Mouse (Mus musculus) liver, embryonic 11.5 days (tissue): ENCODE measurements around the gene Gm12184. TPM values are rescaled to one million over a fixed set of nuclear protein-coding genes. Genes with fewer than 3 reads are reported as not detected.
A peak's percentile ranks its signal among the peaks of the same experiment; 100 is the strongest.

Source experiments
- ATAC-seq: fragments of 200-750 bp; cut with Nextera tagmentation; replicated peaks from 2 replicates; pipeline ENCODE4 v1.8.0; 2017; ENCODE audit warnings: moderate number of reproducible peaks, mild to moderate bottlenecking, moderate TSS enrichment, moderate library complexity; ENCODE audit not compliant: low FRiP score
- DNase-seq: peaks from one replicate; pipeline ENCODE4 v3.0.0-alpha.2; 2017; ENCODE audit warnings: low spot score
- H3K27ac ChIP-seq: fragments of 300-500 bp; sonication (generic); 2 replicates; pipeline ENCODE4 v1.5.1; 2014; ENCODE audit warnings: mild to moderate bottlenecking, low read depth, low read length, control low read depth
- H3K27me3 ChIP-seq: fragments of 300-500 bp; sonication (generic); replicated peaks from 2 replicates; pipeline ENCODE4 v1.6.1; 2014; ENCODE audit warnings: low read length, mixed read lengths; ENCODE audit not compliant: control insufficient read depth, insufficient read depth
- H3K36me3 ChIP-seq: fragments of 300-500 bp; sonication (generic); 2 replicates; pipeline ENCODE4 v1.6.1; 2014; ENCODE audit warnings: mild to moderate bottlenecking, low read length, moderate library complexity, mixed read lengths; ENCODE audit not compliant: control insufficient read depth, insufficient read depth
- H3K4me1 ChIP-seq: fragments of 300-500 bp; sonication (generic); replicated peaks from 2 replicates; pipeline ENCODE4 v1.6.1; 2014; ENCODE audit warnings: low read length, mixed read lengths; ENCODE audit not compliant: control insufficient read depth, insufficient read depth
- H3K4me2 ChIP-seq: fragments of 300-500 bp; sonication (generic); 2 replicates; pipeline ENCODE4 v1.6.1; 2014; ENCODE audit warnings: mild to moderate bottlenecking, control low read depth, moderate library complexity
- H3K4me3 ChIP-seq: fragments of 300-500 bp; sonication (generic); 2 replicates; pipeline ENCODE4 v1.5.1; 2014; ENCODE audit warnings: low read depth, low read length, control low read depth
- H3K9ac ChIP-seq: fragments of 300-500 bp; sonication (generic); 2 replicates; pipeline ENCODE4 v1.6.1; 2014; ENCODE audit warnings: low read depth, low read length, control low read depth
- H3K9me3 ChIP-seq: fragments of 300-500 bp; sonication (generic); 2 replicates; pipeline ENCODE4 v1.6.1; 2016; ENCODE audit warnings: low read length, inconsistent platforms, mixed read lengths; ENCODE audit not compliant: control insufficient read depth
- WGBS: fragments of 180-500 bp; shearing (Covaris S2); extraction: QIAGEN DNeasy Blood & Tissue Kit; methylation state at CpG from one replicate; pipeline ENCODE4 v1.1.7; 2014; 5-methylcytosine and 5-hydroxymethylcytosine counted together
- polyA plus RNA-seq: library from polyadenylated mRNA; unstranded; fragments of >200 nt; fragmentation: Nextera tagmentation; extraction: Ambion mirVana; gene quantifications from 2 replicates; pipeline ENCODE4 v1.2.1, GENCODE M21; 2014

The Gm12184 gene
- polyA plus RNA-seq, 1 experiment from 2014 or later = 7.6 TPM

DNA sequence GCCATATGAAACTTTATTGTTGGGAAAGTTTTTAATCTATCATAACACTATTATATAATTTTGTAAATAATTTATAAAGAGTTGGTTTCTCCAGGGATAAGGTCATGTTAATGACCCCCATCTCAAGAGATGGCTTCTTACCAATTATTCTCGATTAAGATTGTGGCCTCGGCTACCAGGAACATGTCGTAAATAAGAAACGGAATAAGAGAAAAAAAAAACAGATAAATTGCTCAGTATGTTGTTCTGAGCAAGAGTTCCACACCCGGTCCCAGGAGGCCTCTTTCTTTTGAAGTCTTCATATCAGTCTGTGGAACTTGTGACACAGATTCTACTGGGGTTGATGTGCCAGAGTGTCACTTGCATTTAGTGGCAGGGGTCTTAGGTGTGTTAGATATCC, 14.8 kb upstream of the Gm12184 start:
- no peak overlapping the region for H3K9ac ChIP-seq
- peaks cover 11% of the 10 kb centered on the region for H3K4me1 ChIP-seq
- no peak overlapping the region for H3K4me3 ChIP-seq
- H3K4me2 ChIP-seq = no peak overlapping the region
- no peak for DNase-seq
- peaks cover 4% of the 10 kb centered on the region; the same call in 1 of the 2 replicates for H3K27me3 ChIP-seq
- H3K9me3 ChIP-seq = no peaks in the 10 kb centered on the region
- H3K27ac ChIP-seq = no peak overlapping the region
- no peaks in the 10 kb centered on the region for H3K36me3 ChIP-seq
- ATAC-seq = no peak
- WGBS = 76% methylated on average over 5 of the region's 5 CpGs

DNA sequence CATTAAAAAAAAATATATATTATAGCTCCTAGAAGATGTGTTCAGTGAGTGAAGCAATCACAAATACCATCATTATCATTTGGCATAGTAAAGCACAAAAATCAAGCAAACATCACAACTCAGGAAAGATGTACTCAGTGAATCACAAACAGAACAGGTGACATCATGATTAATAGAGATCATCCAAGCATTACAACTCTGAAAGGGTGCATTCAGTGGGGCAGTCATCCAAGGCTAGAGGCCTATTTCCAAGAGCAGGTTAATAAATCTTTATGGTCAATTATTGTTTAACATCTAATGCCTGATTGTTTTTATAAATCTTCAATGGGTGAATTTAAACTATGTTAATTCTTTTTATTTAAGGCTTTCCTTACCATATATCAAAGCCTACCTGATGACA, 14.3 kb upstream of the Gm12184 start:
- no peaks in the 10 kb centered on the region for H3K9me3 ChIP-seq
- no peaks in the 10 kb centered on the region for H3K36me3 ChIP-seq
- H3K9ac ChIP-seq = no peak overlapping the region
- DNase-seq (no peak), ATAC-seq (no peak)
- no peak overlapping the region for H3K4me2 ChIP-seq
- H3K27ac ChIP-seq = no peak overlapping the region
- H3K27me3 ChIP-seq = peaks cover 6% of the 10 kb centered on the region; the same call in 1 of the 2 replicates
- no peak overlapping the region for H3K4me3 ChIP-seq
- H3K4me1 ChIP-seq = peaks cover 11% of the 10 kb centered on the region

DNA sequence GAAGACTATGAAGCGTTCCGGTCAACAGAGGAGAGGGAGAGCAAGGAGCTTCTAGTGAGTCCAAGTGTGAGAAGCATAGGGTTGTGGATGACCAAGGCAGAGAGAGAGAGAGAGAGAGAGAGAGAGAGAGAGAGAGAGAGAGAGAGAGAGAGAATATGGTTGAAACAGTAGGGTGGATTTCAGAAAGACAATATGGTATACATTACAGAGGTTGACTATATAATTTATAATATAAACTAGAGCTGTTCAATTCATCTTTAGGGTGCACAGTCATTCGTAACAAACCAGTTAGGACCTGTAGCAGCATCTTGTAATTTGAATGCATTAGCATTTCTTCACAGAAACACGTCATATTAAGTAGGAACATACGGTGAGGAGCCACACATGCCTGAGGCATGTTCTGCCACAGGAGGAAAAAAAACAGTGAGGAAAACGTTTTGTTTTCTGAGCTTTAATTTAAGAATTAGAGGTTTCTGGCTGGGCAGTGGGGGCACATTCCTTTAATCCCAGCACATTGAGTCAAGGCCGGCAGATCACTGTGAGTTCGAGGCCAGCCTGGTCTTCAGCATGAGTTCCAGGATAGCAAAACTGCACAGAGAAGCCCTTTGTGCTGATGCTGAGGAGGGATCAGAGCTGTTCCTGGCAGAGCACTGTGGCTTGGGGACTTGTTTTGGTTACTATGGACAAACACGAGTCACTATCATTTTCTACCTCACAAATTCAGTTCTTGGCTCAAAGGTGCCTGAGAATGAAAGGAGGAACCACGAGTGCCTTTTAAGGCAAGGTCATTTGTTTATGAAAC, 12.6 kb upstream of the Gm12184 start:
- Histone ChIP-seq H3K27me3 (peaks cover 6% of the 10 kb centered on the region; the same call in 1 of the 2 replicates), H3K27ac (no peak overlapping the region), H3K36me3 (no peaks in the 10 kb centered on the region), H3K4me3 (no peak overlapping the region), H3K9ac (no peak overlapping the region), H3K4me1 (peaks cover 11% of the 10 kb centered on the region), H3K9me3 (no peaks in the 10 kb centered on the region), H3K4me2 (peak overlapping the region; percentile 99)
- DNase-seq (no peak), ATAC-seq (no peak)
- 70% methylated on average over 10 of the region's 10 CpGs for WGBS

DNA sequence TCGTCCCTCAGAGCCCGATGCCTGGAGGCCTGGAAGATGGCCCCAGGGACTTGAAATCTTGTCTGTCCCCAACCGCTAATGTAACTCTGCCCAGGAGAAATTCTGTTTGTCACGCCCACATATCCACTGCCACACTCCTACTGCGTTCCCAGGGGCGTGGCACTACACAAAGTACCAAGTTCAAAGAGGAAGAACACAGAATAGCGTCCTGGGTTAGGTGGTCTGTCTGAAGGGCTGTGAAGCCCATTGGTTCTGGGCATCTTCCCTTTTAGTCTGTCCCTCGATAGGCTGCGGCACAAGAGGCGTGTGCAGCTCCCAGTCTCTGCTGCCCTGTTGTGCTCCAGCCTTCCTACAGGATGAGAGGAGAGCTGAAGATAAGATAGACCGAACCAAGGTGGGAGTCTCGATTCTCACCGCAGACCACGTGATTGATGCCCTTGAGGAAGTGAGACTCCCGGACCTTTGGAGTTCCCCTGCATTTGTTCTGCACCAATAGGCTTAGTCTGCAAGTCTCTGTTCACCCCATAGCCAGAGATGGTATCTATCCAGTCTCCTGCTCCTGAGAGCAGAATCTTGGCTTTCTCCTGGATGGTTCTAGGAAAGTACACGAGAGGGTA, 11.8 kb upstream of the Gm12184 start:
- Histone ChIP-seq H3K4me3 (peak overlapping the region; percentile 85), H3K27me3 (peaks cover 6% of the 10 kb centered on the region; the same call in 1 of the 2 replicates), H3K4me1 (peaks cover 11% of the 10 kb centered on the region), H3K9me3 (no peaks in the 10 kb centered on the region), H3K36me3 (no peaks in the 10 kb centered on the region), H3K4me2 (peak overlapping the region; percentile 99), H3K9ac (peak overlapping the region; percentile 68), H3K27ac (no peak overlapping the region)
- 1% methylated on average over 16 of the region's 16 CpGs for WGBS
- DNase-seq (peak; percentile 54), ATAC-seq (peak; percentile 16; the same call in 1 of the 2 replicates)

DNA sequence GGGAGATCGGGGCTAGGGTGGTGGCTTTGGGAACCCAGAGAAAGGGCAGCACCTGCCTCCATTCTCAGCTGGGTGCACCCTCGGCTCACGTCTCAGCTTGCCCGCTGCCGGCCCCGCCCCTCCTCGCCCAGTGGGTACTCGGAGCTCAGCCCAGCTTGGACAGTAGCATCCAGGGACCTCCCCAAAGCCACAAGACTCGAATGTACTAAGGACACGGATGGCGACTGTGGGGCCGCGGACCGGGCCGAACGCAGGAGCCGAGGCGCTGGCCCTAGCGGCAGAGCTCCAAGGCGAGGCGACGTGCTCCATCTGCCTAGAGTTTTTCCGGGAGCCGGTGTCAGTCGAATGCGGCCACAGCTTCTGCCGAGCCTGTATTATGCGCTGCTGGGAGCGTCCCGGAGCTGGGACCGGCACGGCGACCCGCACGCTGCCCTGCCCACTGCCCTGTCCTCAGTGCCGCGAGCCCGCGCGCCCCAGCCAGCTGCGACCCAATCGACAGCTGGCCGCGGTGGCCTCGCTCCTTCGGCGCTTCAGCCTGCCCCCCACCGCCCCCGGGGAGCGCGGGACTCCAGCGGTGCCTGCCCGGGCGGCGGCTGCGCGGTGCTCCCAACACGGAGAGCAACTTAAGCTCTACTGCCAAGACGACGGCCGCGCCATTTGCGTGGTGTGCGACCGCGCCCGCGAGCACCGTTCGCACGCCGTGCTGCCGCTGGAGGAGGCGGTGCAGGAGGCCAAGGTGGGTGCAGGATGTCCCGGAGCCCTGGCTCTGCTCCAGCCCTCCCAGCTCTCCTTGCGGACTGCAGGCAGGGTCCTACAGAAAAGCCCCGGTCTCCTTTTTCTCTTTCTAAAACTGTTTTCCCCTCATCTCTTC, 11.1 kb upstream of the Gm12184 start:
- ATAC-seq (0 out of 2 replicates have a peak, but pooled peaks have one; percentile 2), DNase-seq (peak; percentile 69)
- under 1% methylated on average over 75 of the region's 77 CpGs for WGBS
- H3K4me1 ChIP-seq = peaks cover 11% of the 10 kb centered on the region
- H3K9ac ChIP-seq = peak overlapping the region; percentile 68
- peak overlapping the region; percentile 85 for H3K4me3 ChIP-seq
- H3K27me3 ChIP-seq = peaks cover 6% of the 10 kb centered on the region; the same call in 1 of the 2 replicates
- H3K36me3 ChIP-seq = no peaks in the 10 kb centered on the region
- no peak overlapping the region for H3K27ac ChIP-seq
- H3K4me2 ChIP-seq = peak overlapping the region; percentile 99
- H3K9me3 ChIP-seq = no peaks in the 10 kb centered on the region

DNA sequence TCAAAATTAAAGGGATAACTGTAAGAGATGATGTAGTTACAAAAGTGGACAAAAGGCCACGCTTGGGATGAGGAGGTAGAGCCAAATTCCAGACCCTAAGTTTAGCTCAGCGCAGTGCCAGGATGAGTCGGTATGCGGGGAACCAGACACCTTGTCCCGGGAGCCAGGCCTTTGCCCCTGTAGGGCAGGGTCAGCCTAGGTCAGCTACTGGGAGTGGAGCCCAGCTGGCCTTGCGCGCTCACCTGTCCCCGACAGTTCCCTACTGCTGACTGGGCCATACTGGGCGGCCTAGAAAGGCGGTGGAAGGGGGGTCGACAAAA, 10.5 kb upstream of the Gm12184 start:
- Histone ChIP-seq H3K27me3 (peaks cover 6% of the 10 kb centered on the region; the same call in 1 of the 2 replicates), H3K4me2 (peak overlapping the region; percentile 99), H3K27ac (no peak overlapping the region), H3K9ac (no peak overlapping the region), H3K9me3 (no peaks in the 10 kb centered on the region), H3K36me3 (no peaks in the 10 kb centered on the region), H3K4me3 (peak overlapping the region; percentile 85), H3K4me1 (peaks cover 11% of the 10 kb centered on the region)
- DNase-seq (no peak), ATAC-seq (no peak)
- WGBS = 14% methylated on average over 11 of the region's 11 CpGs

DNA sequence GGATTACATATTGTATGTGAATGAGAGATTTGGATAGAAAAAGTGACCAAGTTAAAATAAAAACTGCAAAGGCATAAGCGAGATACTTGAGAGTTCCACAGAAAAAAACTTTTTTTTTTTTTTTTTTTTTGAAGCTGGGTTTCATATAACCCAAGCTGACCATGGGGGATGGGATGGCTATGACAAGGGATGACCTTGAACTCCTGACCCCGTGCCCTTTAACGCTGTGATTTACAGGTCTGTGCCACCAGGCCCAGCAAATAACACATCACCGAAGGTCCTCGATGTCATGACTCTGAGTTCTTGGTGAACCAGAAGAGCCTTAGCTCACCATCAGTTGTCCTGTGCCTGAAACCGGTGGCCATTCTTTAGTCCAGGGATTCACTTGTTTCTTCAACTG, 9.5 kb upstream of the Gm12184 start:
- DNase-seq = no peak
- no peak for ATAC-seq
- Histone ChIP-seq H3K9me3 (no peaks in the 10 kb centered on the region), H3K27ac (no peak overlapping the region), H3K27me3 (peaks cover 6% of the 10 kb centered on the region; the same call in 1 of the 2 replicates), H3K4me1 (peaks cover 11% of the 10 kb centered on the region), H3K36me3 (no peaks in the 10 kb centered on the region), H3K4me3 (no peak overlapping the region), H3K4me2 (no peak overlapping the region), H3K9ac (no peak overlapping the region)
- 64% methylated on average over 6 of the region's 6 CpGs for WGBS
